Mouse (Mus musculus) ES-E14 (cell line): ENCODE measurements around the gene Shank3.

Source experiments
- CHD2 ChIP-seq: IDR thresholded peaks from 2 replicates; pipeline ENCODE4 v1.6.1; 2014; ENCODE audit warnings: mild to moderate bottlenecking, low read depth, low read length, inconsistent platforms
- MAFK ChIP-seq: IDR thresholded peaks from 2 replicates; pipeline ENCODE4 v1.6.1; 2014; ENCODE audit warnings: mild to moderate bottlenecking, low read depth, low read length, inconsistent platforms; ENCODE audit not compliant: insufficient read depth

GRCm38 (mm10) chr15:89524001-89524571 is 24.7 kb downstream of the Shank3 start:
- no peak for TF ChIP-seq CHD2
- no peak for TF ChIP-seq MAFK
